Mouse (Mus musculus) stomach, postnatal 0 days (tissue): ENCODE measurements at regions not wholly inside any gene's neighbourhood (a gene's known extent, or its start where the extent isn't known, plus 50 kb on each side); places are given as distances from the start of the nearest gene placed in this dataset.

ENCODE experiments used
- CTCF ChIP-seq: IDR thresholded peaks from 2 replicates; pipeline ENCODE4 v1.5.1; 2016; ENCODE audit warnings: antibody characterized with exemption, low read depth, mild to moderate bottlenecking, moderate library complexity
- EP300 ChIP-seq: optimal IDR thresholded peaks from 2 replicates; pipeline ENCODE3; 2016; ENCODE audit warnings: antibody characterized with exemption

GRCm38 (mm10) chr13:53845786-53846185 is 209.7 kb downstream of the Drd1 start:
- TF ChIP-seq EP300 (no peak), CTCF (no peak)
